Mouse (Mus musculus) neural tube, embryonic 11.5 days (tissue): ENCODE measurements around the gene Abhd4. TPM values are rescaled to one million over a fixed set of nuclear protein-coding genes. Genes with fewer than 3 reads are reported as not detected.
"Not testable (repeated sequence)": the region's sequence is repeated elsewhere in the genome, so short reads cannot be mapped to it uniquely, and the experiment has no call there.

ENCODE experiments used
- ATAC-seq: fragments of 200-750 bp; cut with Nextera tagmentation; 2 replicates; pipeline ENCODE4 v1.8.0; 2017; ENCODE audit warnings: moderate number of reproducible peaks, mild to moderate bottlenecking, moderate TSS enrichment, moderate library complexity; ENCODE audit not compliant: insufficient read depth, low FRiP score, low TSS enrichment
- DNase-seq: peaks from one replicate; pipeline ENCODE4 v3.0.0-alpha.2; 2015; ENCODE audit warnings: low spot score
- H3K27ac ChIP-seq: fragments of 300-500 bp; sonication (generic); 2 replicates; pipeline ENCODE4 v1.5.1; 2014; ENCODE audit warnings: low read depth, mild to moderate bottlenecking, low read length
- H3K27me3 ChIP-seq: fragments of 300-500 bp; sonication (generic); 2 replicates; pipeline ENCODE4 v1.6.1; 2014; ENCODE audit warnings: mild to moderate bottlenecking, low read length, mixed read lengths; ENCODE audit not compliant: control insufficient read depth, insufficient read depth
- H3K36me3 ChIP-seq: fragments of 300-500 bp; sonication (generic); 2 replicates; pipeline ENCODE4 v1.6.1; 2014; ENCODE audit warnings: mild to moderate bottlenecking, low read length, moderate library complexity, mixed read lengths; ENCODE audit not compliant: control insufficient read depth, insufficient read depth
- H3K4me1 ChIP-seq: fragments of 300-500 bp; sonication (generic); 2 replicates; pipeline ENCODE4 v1.6.1; 2014; ENCODE audit warnings: low read length, mixed read lengths; ENCODE audit not compliant: control insufficient read depth, insufficient read depth
- H3K4me2 ChIP-seq: fragments of 300-500 bp; sonication (generic); 2 replicates; pipeline ENCODE4 v1.6.1; 2014; ENCODE audit warnings: low read depth, mild to moderate bottlenecking, moderate library complexity
- H3K4me3 ChIP-seq: fragments of 300-500 bp; sonication (generic); 2 replicates; pipeline ENCODE4 v1.5.1; 2014; ENCODE audit warnings: low read depth, low read length
- H3K9ac ChIP-seq: fragments of 300-500 bp; sonication (generic); 2 replicates; pipeline ENCODE4 v1.6.1; 2014; ENCODE audit warnings: mild to moderate bottlenecking, low read length
- H3K9me3 ChIP-seq: fragments of 300-500 bp; sonication (generic); 2 replicates; pipeline ENCODE4 v1.6.1; 2016; ENCODE audit warnings: low read length; ENCODE audit not compliant: control insufficient read depth
- WGBS: fragments of 180-500 bp; shearing (Covaris S2); extraction: QIAGEN DNeasy Blood & Tissue Kit; methylation state at CpG from one replicate; pipeline ENCODE4 v1.1.7; 2014; 5-methylcytosine and 5-hydroxymethylcytosine counted together
- polyA plus RNA-seq: library from polyadenylated mRNA; unstranded; fragments of >200 nt; fragmentation: Nextera tagmentation; extraction: Ambion mirVana; gene quantifications from 2 replicates; pipeline ENCODE4 v1.2.1, GENCODE M21; 2014

Gene Abhd4
- polyA plus RNA-seq, 1 experiment from 2014 or later: 45.7 TPM

DNA sequence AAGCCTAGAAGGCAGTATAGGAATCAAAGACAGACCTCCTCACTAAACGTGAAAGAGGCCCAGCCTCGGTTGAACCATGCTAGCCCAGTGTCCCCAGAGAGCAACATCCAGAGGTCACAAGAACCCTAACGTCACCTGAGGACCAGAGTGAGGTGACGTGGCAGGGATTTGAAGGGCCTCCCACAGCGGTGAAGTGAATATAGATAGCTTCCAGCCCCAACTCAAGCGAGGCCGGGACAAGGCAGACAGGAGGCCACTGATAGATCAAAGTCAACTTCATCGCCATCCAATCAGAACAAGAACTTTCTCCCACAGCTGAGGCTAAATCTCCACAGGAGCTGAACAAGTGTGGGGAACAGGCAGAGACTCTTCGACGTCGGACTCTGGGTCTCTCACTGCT, 28.3 kb upstream of the Abhd4 start:
- H3K27me3 ChIP-seq: no peaks in the 10 kb centered on the region
- 84% methylated on average over 11 of the region's 11 CpGs for WGBS
- no peak overlapping the region for H3K4me3 ChIP-seq

DNA sequence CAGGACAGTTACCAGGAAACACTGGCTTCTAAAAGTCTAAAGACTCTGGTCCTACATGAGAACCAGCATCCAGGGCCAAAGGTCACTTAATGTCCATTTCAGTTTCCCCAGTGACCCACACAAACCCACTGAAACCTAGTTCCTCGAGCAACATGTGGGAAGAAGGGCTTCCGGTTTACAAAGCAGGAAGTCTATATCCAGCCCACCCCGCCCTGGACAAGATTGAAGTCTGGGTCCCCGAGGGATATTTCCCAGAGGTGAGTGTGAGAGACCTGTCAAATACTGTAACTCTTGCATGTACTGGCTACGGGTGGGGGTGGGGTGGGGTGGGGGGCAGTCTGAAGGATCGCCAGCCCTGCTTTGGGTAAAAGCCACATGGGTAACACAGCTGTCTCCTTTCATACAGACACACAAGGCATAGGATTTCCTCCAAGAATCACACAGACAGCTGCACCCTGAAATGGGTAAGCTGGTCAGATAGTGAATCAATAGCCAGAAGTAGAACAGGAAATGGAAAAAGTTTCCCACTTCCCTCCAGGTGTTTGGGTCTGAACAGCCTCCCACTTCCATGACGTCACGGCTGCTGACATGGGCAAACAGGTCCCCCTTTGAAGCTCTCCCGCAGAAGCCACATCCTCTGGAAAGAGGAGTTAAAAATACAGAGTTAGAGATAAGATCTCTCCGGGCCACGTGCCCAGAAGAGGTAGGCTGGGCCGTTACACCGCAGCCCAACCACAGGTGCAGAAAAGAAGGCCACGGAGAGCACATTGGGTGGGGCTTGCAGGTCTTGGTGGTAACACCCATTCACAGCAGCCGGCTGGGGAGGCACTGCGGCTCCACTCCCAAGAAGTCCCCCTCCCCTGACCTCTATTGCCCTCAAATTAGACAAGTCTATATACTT, 26.8 kb upstream of the Abhd4 start:
- no peak overlapping the region for H3K27ac ChIP-seq
- H3K4me2 ChIP-seq: peak overlapping the region; percentile 56; the same call in 1 of the 2 replicates
- ATAC-seq (no peak), DNase-seq (no peak)
- no peak overlapping the region for H3K9ac ChIP-seq
- H3K4me1 ChIP-seq: peaks cover 4% of the 10 kb centered on the region; the same call in 1 of the 2 replicates
- no peaks in the 10 kb centered on the region for H3K27me3 ChIP-seq
- H3K36me3 ChIP-seq: no peaks in the 10 kb centered on the region
- H3K9me3 ChIP-seq: no peaks in the 10 kb centered on the region
- 55% methylated on average over 16 of the region's 16 CpGs for WGBS
- no peak overlapping the region for H3K4me3 ChIP-seq

More for the DNA sequence above, 28.3 kb upstream of the Abhd4 start:
- ATAC-seq (no peak), DNase-seq (no peak)
- Histone ChIP-seq H3K4me2 (no peak overlapping the region), H3K9ac (no peak overlapping the region), H3K4me1 (peaks cover 4% of the 10 kb centered on the region; the same call in 1 of the 2 replicates), H3K36me3 (no peaks in the 10 kb centered on the region), H3K27ac (no peak overlapping the region), H3K9me3 (no peaks in the 10 kb centered on the region)

DNA sequence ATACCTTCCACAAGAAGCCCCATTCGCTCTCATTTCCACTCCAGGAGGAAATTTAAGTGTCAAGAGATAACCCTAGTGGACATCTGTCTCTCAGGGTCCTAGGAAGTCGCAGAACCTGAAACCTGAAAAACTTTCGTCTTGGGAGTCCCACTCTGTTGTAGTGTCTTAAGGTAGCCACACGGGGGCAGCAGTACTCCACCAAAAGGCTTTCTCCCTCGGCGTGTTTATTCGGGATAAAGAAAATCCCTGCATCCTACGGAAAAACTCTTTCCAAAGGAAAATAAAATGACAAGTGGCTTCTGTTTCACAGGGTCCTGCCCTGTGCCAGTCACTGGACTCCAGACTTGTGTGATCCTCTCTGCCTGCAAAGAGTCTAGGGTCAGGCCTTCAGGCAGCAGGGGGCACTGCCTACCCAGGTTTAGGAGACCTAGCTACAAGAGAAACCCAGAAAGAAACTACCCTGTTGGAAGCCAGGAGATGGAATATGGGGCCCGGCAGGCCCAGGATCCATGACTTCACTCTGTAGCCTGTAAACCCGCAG, 26.0 kb upstream of the Abhd4 start:
- Histone ChIP-seq H3K27ac (no peak overlapping the region), H3K27me3 (no peaks in the 10 kb centered on the region), H3K9ac (peak overlapping the region; percentile 49), H3K9me3 (no peaks in the 10 kb centered on the region), H3K36me3 (no peaks in the 10 kb centered on the region), H3K4me3 (peak overlapping the region; percentile 17), H3K4me2 (peak overlapping the region; percentile 56), H3K4me1 (peaks cover 4% of the 10 kb centered on the region; the same call in 1 of the 2 replicates)
- DNase-seq (peak; percentile 73), ATAC-seq (peak; percentile 60)
- WGBS: 1% methylated on average over 10 of the region's 10 CpGs

DNA sequence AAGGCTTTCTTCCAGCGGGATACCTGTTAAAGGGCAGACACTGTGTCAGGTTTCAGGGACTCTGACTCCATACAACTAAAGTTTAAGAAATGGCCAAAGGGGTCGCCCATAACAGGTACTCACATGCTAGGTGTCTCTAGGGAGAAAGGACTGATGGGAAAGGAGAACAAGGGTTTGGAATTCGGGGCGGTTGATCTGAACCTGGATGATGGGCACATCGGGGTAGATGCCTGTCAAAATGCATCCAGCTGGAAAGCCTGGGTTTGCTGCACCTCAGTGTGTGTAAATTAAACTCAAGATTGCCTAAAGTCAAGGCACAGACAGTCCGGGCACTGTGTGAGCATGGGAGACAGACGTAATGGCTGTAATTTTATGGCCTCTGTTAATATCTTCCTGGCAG, 25.5 kb upstream of the Abhd4 start:
- no peak for DNase-seq
- 6% methylated on average over 7 of the region's 7 CpGs for WGBS
- peak overlapping the region; percentile 56 for H3K4me2 ChIP-seq

DNA sequence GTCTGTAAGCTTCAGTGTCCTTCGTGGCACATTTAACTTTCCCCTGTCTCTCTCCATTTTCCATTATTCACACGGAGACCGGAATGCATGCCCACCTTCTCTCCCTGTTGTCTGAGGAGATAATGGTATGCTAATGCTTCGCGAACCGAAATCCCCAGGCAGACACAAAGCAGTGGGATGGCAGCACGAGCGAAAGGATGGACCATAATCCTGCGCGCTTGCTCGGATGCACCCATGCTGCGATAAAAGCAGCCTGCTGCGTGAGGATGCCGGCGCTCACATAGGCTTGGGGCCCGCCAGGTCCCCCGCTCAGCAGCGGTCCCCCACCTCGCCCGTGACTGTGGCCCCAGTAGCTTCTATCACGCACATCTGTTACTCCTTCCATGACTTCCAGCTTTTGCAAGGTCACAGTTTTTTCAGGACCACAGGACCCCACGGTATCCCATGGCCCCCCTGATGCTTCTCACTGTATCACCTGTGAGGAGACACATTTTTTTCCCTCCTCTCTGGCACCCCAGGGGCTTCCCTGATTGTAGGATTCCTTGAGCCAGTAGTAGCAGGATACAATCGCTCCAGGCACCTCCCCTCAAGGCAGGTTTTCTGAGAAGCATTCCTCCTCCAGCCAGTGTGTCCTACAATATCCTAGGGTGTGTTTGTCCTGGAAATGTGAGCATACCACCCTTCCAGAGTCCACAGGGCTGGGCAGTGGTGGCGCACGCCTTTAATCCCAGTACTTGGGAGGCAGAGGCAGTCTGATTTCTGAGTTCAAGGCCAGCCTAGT, 24.9 kb upstream of the Abhd4 start:
- Histone ChIP-seq H3K4me2 (peak overlapping the region; percentile 56), H3K9ac (peak overlapping the region; percentile 49), H3K4me1 (peaks cover 4% of the 10 kb centered on the region; the same call in 1 of the 2 replicates), H3K4me3 (peak overlapping the region; percentile 17), H3K36me3 (no peaks in the 10 kb centered on the region), H3K9me3 (no peaks in the 10 kb centered on the region), H3K27me3 (no peaks in the 10 kb centered on the region), H3K27ac (no peak overlapping the region; the same call in 1 of the 2 replicates)
- peak; percentile 55 for DNase-seq
- ATAC-seq: peak; percentile 29
- 5% methylated on average over 25 of the region's 25 CpGs for WGBS

More for the DNA sequence above, 25.5 kb upstream of the Abhd4 start:
- Histone ChIP-seq H3K27me3 (no peaks in the 10 kb centered on the region), H3K27ac (no peak overlapping the region), H3K4me1 (peaks cover 4% of the 10 kb centered on the region; the same call in 1 of the 2 replicates), H3K36me3 (no peaks in the 10 kb centered on the region), H3K4me3 (peak overlapping the region; percentile 17), H3K9me3 (no peaks in the 10 kb centered on the region), H3K9ac (peak overlapping the region; percentile 49)
- ATAC-seq: peak; percentile 43

DNA sequence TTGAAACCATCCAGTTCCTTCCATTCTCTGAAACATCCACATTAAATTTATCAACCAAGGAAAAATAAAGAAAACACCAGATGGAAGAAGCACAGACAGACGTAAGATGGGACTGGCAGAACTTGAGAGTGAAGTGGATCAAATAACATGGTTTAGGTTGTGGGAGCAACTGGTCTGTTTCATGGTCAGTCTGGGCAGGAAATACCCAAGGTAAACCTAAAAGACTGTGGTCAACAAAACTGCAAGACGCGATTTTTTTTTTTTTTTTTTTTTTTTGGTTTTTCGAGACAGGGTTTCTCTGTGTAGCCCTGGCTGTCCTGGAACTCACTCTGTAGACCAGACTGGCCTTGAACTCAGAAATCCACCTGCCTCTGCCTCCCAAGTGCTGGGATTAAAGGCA, 24.1 kb upstream of the Abhd4 start:
- not testable (repeated sequence) for H3K4me3 ChIP-seq, H3K27ac ChIP-seq, H3K4me2 ChIP-seq, ATAC-seq, H3K9me3 ChIP-seq, DNase-seq, H3K36me3 ChIP-seq, H3K9ac ChIP-seq, H3K4me1 ChIP-seq, H3K27me3 ChIP-seq
- WGBS: 86% methylated on average over 3 of the region's 4 CpGs

DNA sequence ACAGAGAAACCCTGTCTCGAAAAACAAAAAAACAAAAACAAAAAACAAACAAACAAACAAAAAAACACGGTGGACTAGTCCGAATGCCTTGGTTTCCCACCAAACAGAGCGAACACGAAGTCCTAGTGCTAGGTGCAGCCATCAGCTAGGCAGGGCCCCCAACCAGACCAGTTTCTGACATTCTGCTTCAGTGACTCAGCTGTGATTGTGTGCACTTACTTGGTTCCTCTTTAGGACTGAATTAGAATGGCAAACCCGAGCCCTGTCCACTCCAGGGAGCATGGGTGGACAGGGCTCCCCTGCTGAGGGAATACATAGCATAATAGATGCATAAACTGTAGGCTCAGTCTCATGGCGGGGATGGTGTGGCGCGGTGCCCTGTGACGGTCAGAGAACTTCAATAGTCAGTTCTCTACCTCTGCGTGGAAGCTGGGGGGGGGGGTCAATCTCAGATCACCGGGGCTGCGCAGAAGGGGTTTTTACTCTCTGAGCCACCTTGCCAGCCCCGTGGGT, 23.3 kb upstream of the Abhd4 start:
- no peak overlapping the region for H3K27ac ChIP-seq
- 87% methylated on average over 14 of the region's 14 CpGs for WGBS
- ATAC-seq: no peak

DNA sequence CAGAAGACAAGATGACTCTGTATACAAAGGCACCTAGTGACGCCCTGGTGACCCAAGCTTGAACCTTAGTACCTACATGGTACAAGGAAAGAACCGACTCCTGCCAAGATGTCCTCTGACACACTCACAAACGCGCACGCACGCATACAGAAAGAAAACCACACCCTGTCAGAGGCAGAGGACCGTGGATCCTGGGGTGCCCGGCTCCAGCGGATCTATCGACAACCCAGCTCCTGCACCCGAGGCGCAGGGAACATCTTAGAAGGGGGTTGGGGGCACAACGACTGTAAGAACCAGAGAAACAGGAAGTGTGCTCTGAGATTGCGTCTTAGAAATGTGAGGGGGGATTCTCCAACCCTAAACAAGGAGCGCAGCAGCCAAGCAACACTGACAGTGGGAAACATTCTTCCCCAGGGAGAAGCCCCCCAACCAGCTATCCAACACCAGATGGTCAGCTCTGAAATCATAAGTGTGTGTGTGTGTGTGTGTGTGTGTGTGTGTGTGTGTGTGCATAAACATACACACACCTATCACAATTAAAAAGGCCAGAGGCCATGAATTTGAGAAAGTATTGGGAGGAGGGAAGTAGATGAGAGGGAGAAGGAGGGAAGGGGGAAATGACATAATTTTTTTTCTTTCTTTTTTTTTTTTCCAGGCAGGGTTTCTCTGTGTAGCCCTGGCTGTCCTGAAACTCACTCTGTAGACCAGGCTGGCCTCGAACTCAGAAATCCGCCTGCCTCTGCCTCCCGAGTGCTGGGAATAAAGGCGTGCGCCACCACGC, 22.6 kb upstream of the Abhd4 start:
- Histone ChIP-seq H3K27ac (no peak overlapping the region), H3K27me3 (no peaks in the 10 kb centered on the region), H3K9ac (no peak overlapping the region), H3K4me1 (peaks cover 4% of the 10 kb centered on the region; the same call in 1 of the 2 replicates), H3K4me2 (no peak overlapping the region), H3K4me3 (no peak overlapping the region), H3K36me3 (0 out of 2 replicates have a peak, but pooled peaks cover 3% of the 10 kb centered on the region), H3K9me3 (no peaks in the 10 kb centered on the region)
- 87% methylated on average over 21 of the region's 21 CpGs for WGBS
- ATAC-seq: no peak
- no peak for DNase-seq

More for the DNA sequence above, 23.3 kb upstream of the Abhd4 start:
- Histone ChIP-seq H3K27me3 (no peaks in the 10 kb centered on the region), H3K9me3 (no peaks in the 10 kb centered on the region), H3K4me2 (no peak overlapping the region), H3K4me1 (peaks cover 4% of the 10 kb centered on the region; the same call in 1 of the 2 replicates), H3K4me3 (no peak overlapping the region), H3K36me3 (0 out of 2 replicates have a peak, but pooled peaks cover 3% of the 10 kb centered on the region), H3K9ac (no peak overlapping the region)
- DNase-seq: no peak
